Mouse (Mus musculus): ENCODE results near the gene Plxna2. TPM values are rescaled to one million over a fixed set of nuclear protein-coding genes. Genes with fewer than 3 reads are reported as not detected.

Plxna2 gene
- polyA plus RNA-seq, 1 experiment, result 1.2 TPM

GRCm38 (mm10) chr1:194756863-194757262 is 138.8 kb downstream of the Plxna2 start:
- H3K27ac ChIP-seq (ENCODE audit: insufficient read depth, low read length), result no peak overlapping the region
- no peak for DNase-seq (ENCODE audit: low read depth in 1 of 2, low spot score in 2 of 2)
- H3K4me3 ChIP-seq (ENCODE audit: extremely low read depth, insufficient read depth, insufficient read length), result no peak overlapping the region
- 85% methylated on average over 3 of the region's 3 CpGs for whole genome bisulfite sequencing
- no peaks in the 10 kb centered on the region for H3K4me1 ChIP-seq (ENCODE audit: control insufficient read depth, insufficient read depth, insufficient read length)
- no peaks in the 10 kb centered on the region for H3K27me3 ChIP-seq (ENCODE audit: control insufficient read depth, insufficient read depth, low read length)
- no peaks in the 10 kb centered on the region for H3K36me3 ChIP-seq (ENCODE audit: control insufficient read depth, insufficient read depth, low read length)
- TF ChIP-seq CTCF (IDR thresholded peaks at IDR 0.05; ENCODE audit: extremely low read depth, insufficient read depth, insufficient read length, insufficient replicate concordance) (no peak), POLR2A (IDR thresholded peaks at IDR 0.05; ENCODE audit: low read depth, low read length) (no peak)

- H3K27ac ChIP-seq (ENCODE audit: insufficient read depth, low read length), result no peak overlapping the region
- H3K27me3 ChIP-seq (ENCODE audit: control insufficient read depth, insufficient read depth, low read length), result no peaks in the 10 kb centered on the region
- no peak for DNase-seq (ENCODE audit: low read depth in 1 of 2, low spot score in 2 of 2)
- TF ChIP-seq CTCF (IDR thresholded peaks at IDR 0.05; ENCODE audit: extremely low read depth, insufficient read depth, insufficient read length, insufficient replicate concordance), result no peak
- TF ChIP-seq POLR2A (IDR thresholded peaks at IDR 0.05; ENCODE audit: low read depth, low read length), result no peak
- H3K4me1 ChIP-seq (ENCODE audit: control insufficient read depth, insufficient read depth, insufficient read length), result no peaks in the 10 kb centered on the region
- 84% methylated on average over 2 of the region's 2 CpGs for WGBS
- no peak overlapping the region for H3K4me3 ChIP-seq (ENCODE audit: extremely low read depth, insufficient read depth, insufficient read length)
- no peaks in the 10 kb centered on the region for H3K36me3 ChIP-seq (ENCODE audit: control insufficient read depth, insufficient read depth, low read length)
These were observed 143.6 kb downstream of the Plxna2 start for GRCm38 (mm10) chr1:194761432-194762212.

- Histone ChIP-seq H3K36me3 (ENCODE audit: control insufficient read depth, insufficient read depth, low read length) (no peaks in the 10 kb centered on the region), H3K27me3 (ENCODE audit: control insufficient read depth, insufficient read depth, low read length) (no peaks in the 10 kb centered on the region), H3K27ac (ENCODE audit: insufficient read depth, low read length) (no peak overlapping the region), H3K4me3 (ENCODE audit: extremely low read depth, insufficient read depth, insufficient read length) (no peak overlapping the region), H3K4me1 (ENCODE audit: control insufficient read depth, insufficient read depth, insufficient read length) (no peaks in the 10 kb centered on the region)
- 64% methylated on average over 5 of the region's 5 CpGs for WGBS
- no peak for DNase-seq (ENCODE audit: low read depth in 1 of 2, low spot score in 2 of 2)
- TF ChIP-seq POLR2A (IDR thresholded peaks at IDR 0.05; ENCODE audit: low read depth, low read length) (no peak), CTCF (IDR thresholded peaks at IDR 0.05; ENCODE audit: extremely low read depth, insufficient read depth, insufficient read length, insufficient replicate concordance) (no peak)
These were observed 144.9 kb downstream of the Plxna2 start for GRCm38 (mm10) chr1:194762896-194763295.

GRCm38 (mm10) chr1:194764951-194765350 is 146.9 kb downstream of the Plxna2 start:
- Histone ChIP-seq H3K4me3 (ENCODE audit: extremely low read depth, insufficient read depth, insufficient read length) (no peak overlapping the region), H3K36me3 (ENCODE audit: control insufficient read depth, insufficient read depth, low read length) (no peaks in the 10 kb centered on the region), H3K27me3 (ENCODE audit: control insufficient read depth, insufficient read depth, low read length) (no peaks in the 10 kb centered on the region), H3K27ac (ENCODE audit: insufficient read depth, low read length) (no peak overlapping the region), H3K4me1 (ENCODE audit: control insufficient read depth, insufficient read depth, insufficient read length) (no peaks in the 10 kb centered on the region)
- no peak for TF ChIP-seq POLR2A (IDR thresholded peaks at IDR 0.05; ENCODE audit: low read depth, low read length)
- DNase-seq (ENCODE audit: low read depth in 1 of 2, low spot score in 2 of 2), result no peak

GRCm38 (mm10) chr1:194768799-194769198 is 150.8 kb downstream of the Plxna2 start:
- TF ChIP-seq POLR2A (IDR thresholded peaks at IDR 0.05; ENCODE audit: low read depth, low read length) (no peak), CTCF (IDR thresholded peaks at IDR 0.05; ENCODE audit: extremely low read depth, insufficient read depth, insufficient read length, insufficient replicate concordance) (no peak)
- Histone ChIP-seq H3K27me3 (ENCODE audit: control insufficient read depth, insufficient read depth, low read length) (no peaks in the 10 kb centered on the region), H3K4me1 (ENCODE audit: control insufficient read depth, insufficient read depth, insufficient read length) (no peaks in the 10 kb centered on the region), H3K36me3 (ENCODE audit: control insufficient read depth, insufficient read depth, low read length) (no peaks in the 10 kb centered on the region), H3K4me3 (ENCODE audit: extremely low read depth, insufficient read depth, insufficient read length) (no peak overlapping the region), H3K27ac (ENCODE audit: insufficient read depth, low read length) (no peak overlapping the region)
- WGBS, result 82% methylated on average over 1 of the region's 1 CpGs
- DNase-seq (ENCODE audit: low read depth in 1 of 2, low spot score in 2 of 2), result no peak

GRCm38 (mm10) chr1:194772053-194772452 is 154.0 kb downstream of the Plxna2 start:
- Histone ChIP-seq H3K27me3 (ENCODE audit: control insufficient read depth, insufficient read depth, low read length) (no peaks in the 10 kb centered on the region), H3K27ac (ENCODE audit: insufficient read depth, low read length) (no peak overlapping the region), H3K4me1 (ENCODE audit: control insufficient read depth, insufficient read depth, insufficient read length) (no peaks in the 10 kb centered on the region), H3K36me3 (ENCODE audit: control insufficient read depth, insufficient read depth, low read length) (no peaks in the 10 kb centered on the region), H3K4me3 (ENCODE audit: extremely low read depth, insufficient read depth, insufficient read length) (no peak overlapping the region)
- no peak for DNase-seq (ENCODE audit: low read depth in 1 of 2, low spot score in 2 of 2)
- 73% methylated on average over 3 of the region's 3 CpGs for WGBS
- TF ChIP-seq POLR2A (IDR thresholded peaks at IDR 0.05; ENCODE audit: low read depth, low read length), result no peak
- TF ChIP-seq CTCF (IDR thresholded peaks at IDR 0.05; ENCODE audit: extremely low read depth, insufficient read depth, insufficient read length, insufficient replicate concordance), result no peak

GRCm38 (mm10) chr1:194773899-194774298 is 155.9 kb downstream of the Plxna2 start:
- H3K27ac ChIP-seq (ENCODE audit: insufficient read depth, low read length), result no peak overlapping the region
- DNase-seq (ENCODE audit: low read depth in 1 of 2, low spot score in 2 of 2), result no peak
- no peak overlapping the region for H3K4me3 ChIP-seq (ENCODE audit: extremely low read depth, insufficient read depth, insufficient read length)
- no peaks in the 10 kb centered on the region for H3K4me1 ChIP-seq (ENCODE audit: control insufficient read depth, insufficient read depth, insufficient read length)
- no peaks in the 10 kb centered on the region for H3K27me3 ChIP-seq (ENCODE audit: control insufficient read depth, insufficient read depth, low read length)
- 86% methylated on average over 3 of the region's 3 CpGs for WGBS
- no peaks in the 10 kb centered on the region for H3K36me3 ChIP-seq (ENCODE audit: control insufficient read depth, insufficient read depth, low read length)
- no peak for TF ChIP-seq CTCF (IDR thresholded peaks at IDR 0.05; ENCODE audit: extremely low read depth, insufficient read depth, insufficient read length, insufficient replicate concordance)
- TF ChIP-seq POLR2A (IDR thresholded peaks at IDR 0.05; ENCODE audit: low read depth, low read length), result no peak

All from spleen, adult 2 months (tissue).